In the genomic region with DNA sequence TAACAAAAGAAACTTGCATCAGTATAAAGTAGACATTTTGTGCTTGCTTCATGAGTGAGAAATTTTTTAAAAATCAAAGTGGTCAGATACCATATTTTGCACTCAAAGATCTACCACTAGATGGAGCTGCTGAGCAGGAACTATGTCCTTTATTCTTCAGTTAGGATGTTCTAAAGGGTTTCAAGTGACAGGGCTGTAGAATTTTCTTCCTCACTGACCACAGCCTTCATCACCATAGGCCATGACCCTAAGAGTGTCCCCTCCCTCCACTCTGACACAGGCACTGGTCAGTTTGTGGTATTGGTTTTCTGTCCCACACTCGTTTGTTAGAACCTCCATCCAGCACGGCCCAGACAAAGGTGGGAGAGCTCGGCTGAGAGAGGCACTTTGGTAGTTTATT, we compare ENCODE assay signal across 10 mouse cellular contexts. TPM values are rescaled to one million over a fixed set of nuclear protein-coding genes. Genes with fewer than 3 reads are reported as not detected.
DNase-seq lines count a peak whose midpoint lies in the region; ATAC-seq and TF ChIP-seq lines count a peak whose summit lies in the region.
"Had no signal": no experiment of that assay in that cellular context is flagged by ENCODE, and none has a peak within 500 bp of the region (broad histone marks: within the 10 kb centered on the region; RNA-seq: fewer than 3 reads in every experiment).

No protein-coding gene starts in this region.

- ATAC-seq in forebrain, embryonic 13.5 days: 0 out of 2 replicates have a peak, but pooled peaks have one; percentile 13
- no peak for ATAC-seq in forebrain, embryonic 12.5 days (ENCODE audit: low FRiP score)
- no peak for ATAC-seq in liver, embryonic 12.5 days
- peak; percentile 21; the same call in 1 of the 2 replicates for ATAC-seq in hindbrain, postnatal 0 days

- TF ChIP-seq CTCF in liver, adult 2 months (IDR thresholded peaks at IDR 0.05; ENCODE audit: low read depth, low read length): peak; percentile 29
- peak; percentile 81 for TF ChIP-seq CTCF in hindbrain, postnatal 0 days (IDR thresholded peaks at IDR 0.05; ENCODE audit: low read depth)

- H3K79me2 ChIP-seq in liver, adult 2 months (ENCODE audit: control insufficient read depth, insufficient read depth, low read length): no peaks in the 10 kb centered on the region

- TF ChIP-seq POLR2A in liver, adult 2 months (IDR thresholded peaks at IDR 0.05; ENCODE audit: extremely low read depth, insufficient read depth, low read length): no peak

- H3K4me3 ChIP-seq in forebrain, embryonic 13.5 days: no peak overlapping the region
- no peak overlapping the region for H3K4me3 ChIP-seq in forebrain, embryonic 12.5 days (replicated peaks)
- no peak overlapping the region for H3K4me3 ChIP-seq in liver, adult 2 months (ENCODE audit: insufficient read depth, low read depth, low read length)
- H3K4me3 ChIP-seq in liver, embryonic 12.5 days: no peak overlapping the region
- H3K4me3 ChIP-seq in hindbrain, postnatal 0 days (ENCODE audit: low read length): no peak overlapping the region

- H3K4me2 ChIP-seq in forebrain, embryonic 13.5 days: no peak overlapping the region
- no peak overlapping the region for H3K4me2 ChIP-seq in forebrain, embryonic 12.5 days
- H3K4me2 ChIP-seq in liver, embryonic 12.5 days: no peak overlapping the region
- no peak overlapping the region for H3K4me2 ChIP-seq in hindbrain, postnatal 0 days (ENCODE audit: low read depth, low read length)

- H3K27me3 ChIP-seq in forebrain, embryonic 13.5 days: no peaks in the 10 kb centered on the region
- H3K27me3 ChIP-seq in forebrain, embryonic 12.5 days: no peaks in the 10 kb centered on the region
- H3K27me3 ChIP-seq in liver, adult 2 months (ENCODE audit: control insufficient read depth, insufficient read depth, low read length): no peaks in the 10 kb centered on the region
- H3K27me3 ChIP-seq in liver, embryonic 12.5 days (replicated peaks): no peaks in the 10 kb centered on the region
- H3K27me3 ChIP-seq in hindbrain, postnatal 0 days (ENCODE audit: insufficient read depth, low read length): no peaks in the 10 kb centered on the region

- DNase-seq in liver, adult 2 months (ENCODE audit: extremely low read depth, low read depth, low spot score): peak; percentile 60
- DNase-seq in cerebellum, adult 9-10 months: peak; percentile 74
- peak; percentile 82 for DNase-seq in hindbrain, postnatal 0 days (ENCODE audit: low spot score)
- peak; percentile 27 for DNase-seq in neural tube, embryonic 10.5 days (ENCODE audit: extremely low spot score, low spot score)
- no peak for DNase-seq in frontal cortex, postnatal 10 days (ENCODE audit: low spot score in 2 of 2)

- H3K27ac ChIP-seq in forebrain, embryonic 13.5 days: no peak overlapping the region
- H3K27ac ChIP-seq in forebrain, embryonic 12.5 days: no peak overlapping the region
- no peak overlapping the region for H3K27ac ChIP-seq in liver, adult 2 months (replicated peaks; ENCODE audit: insufficient read depth, low read depth, low read length)
- H3K27ac ChIP-seq in liver, embryonic 12.5 days: no peak overlapping the region
- no peak overlapping the region for H3K27ac ChIP-seq in hindbrain, postnatal 0 days
- H3K27ac ChIP-seq: macrophage had no signal

- 75% methylated on average over 3 of the region's 3 CpGs for WGBS in forebrain, embryonic 13.5 days
- 70% methylated on average over 3 of the region's 3 CpGs for WGBS in forebrain, embryonic 12.5 days
- 88% methylated on average over 3 of the region's 3 CpGs for WGBS in liver, adult 2 months
- WGBS in liver, embryonic 12.5 days (ENCODE audit: insufficient replicate concordance): 69% methylated on average over 3 of the region's 3 CpGs
- 73% methylated on average over 3 of the region's 3 CpGs for WGBS in hindbrain, postnatal 0 days

- no peaks in the 10 kb centered on the region for H3K36me3 ChIP-seq in forebrain, embryonic 13.5 days (ENCODE audit: poor library complexity, severe bottlenecking)
- no peaks in the 10 kb centered on the region for H3K36me3 ChIP-seq in forebrain, embryonic 12.5 days (replicated peaks)
- no peaks in the 10 kb centered on the region for H3K36me3 ChIP-seq in liver, adult 2 months (ENCODE audit: control insufficient read depth, insufficient read depth, low read length)
- H3K36me3 ChIP-seq in liver, embryonic 12.5 days: no peaks in the 10 kb centered on the region
- no peaks in the 10 kb centered on the region for H3K36me3 ChIP-seq in hindbrain, postnatal 0 days (ENCODE audit: insufficient read depth, low read length)

- H3K4me1 ChIP-seq in forebrain, embryonic 13.5 days: no peaks in the 10 kb centered on the region
- no peaks in the 10 kb centered on the region for H3K4me1 ChIP-seq in forebrain, embryonic 12.5 days
- peaks cover 3% of the 10 kb centered on the region; the same call in 1 of the 2 replicates for H3K4me1 ChIP-seq in liver, adult 2 months (ENCODE audit: control insufficient read depth, insufficient read depth, low read length)
- H3K4me1 ChIP-seq in liver, embryonic 12.5 days: 0 out of 2 replicates have a peak, but pooled peaks cover 3% of the 10 kb centered on the region
- H3K4me1 ChIP-seq in hindbrain, postnatal 0 days (ENCODE audit: insufficient read depth, low read length): no peaks in the 10 kb centered on the region

- H3K9me3 ChIP-seq in forebrain, embryonic 13.5 days (replicated peaks): no peaks in the 10 kb centered on the region
- no peaks in the 10 kb centered on the region for H3K9me3 ChIP-seq in forebrain, embryonic 12.5 days
- no peaks in the 10 kb centered on the region for H3K9me3 ChIP-seq in liver, embryonic 12.5 days (replicated peaks)
- H3K9me3 ChIP-seq in hindbrain, postnatal 0 days (ENCODE audit: low read length): no peaks in the 10 kb centered on the region

- no peak overlapping the region for H3K9ac ChIP-seq in forebrain, embryonic 13.5 days
- H3K9ac ChIP-seq in forebrain, embryonic 12.5 days: no peak overlapping the region
- H3K9ac ChIP-seq in liver, adult 2 months (ENCODE audit: low read depth, low read length): no peak overlapping the region
- H3K9ac ChIP-seq in liver, embryonic 12.5 days: no peak overlapping the region
- no peak overlapping the region for H3K9ac ChIP-seq in hindbrain, postnatal 0 days (replicated peaks; ENCODE audit: low read length)

RNA-seq across cellular contexts. Expression of gene Gm45021, which starts 7.4 kb away (rescaled TPM):
- not detected in 2 replicates for polyA plus RNA-seq in forebrain, embryonic 13.5 days (2015; fragmentation: Nextera tagmentation; extraction: Ambion mirVana)
- not detected in 2 replicates for polyA plus RNA-seq in forebrain, embryonic 12.5 days (2016; fragmentation: Nextera tagmentation; extraction: Ambion mirVana)
- not detected in 2 replicates for total RNA-seq in liver, adult 2 months (2014; rRNA removed)
- polyA plus RNA-seq in liver, adult 2 months (2012; rRNA removed): not detected in 2 replicates
- 0.44 TPM in 1 of 2 replicates, not detected in the other for polyA plus RNA-seq in liver, embryonic 12.5 days (2016; fragmentation: Nextera tagmentation; extraction: Ambion mirVana)
- not detected in 2 replicates for total RNA-seq in hindbrain, postnatal 0 days (2014; rRNA removed)
- polyA plus RNA-seq in hindbrain, postnatal 0 days (2015; fragmentation: Nextera tagmentation; extraction: Ambion mirVana): not detected in 2 replicates
- total RNA-seq: gastrocnemius, postnatal 4 days had no signal
- polyA plus RNA-seq: macrophage had no signal

RNA-seq across cellular contexts. Expression of gene Rarres2, which starts 9.4 kb away (rescaled TPM):
- polyA plus RNA-seq in forebrain, embryonic 13.5 days (2015; fragmentation: Nextera tagmentation; extraction: Ambion mirVana): 1.8 and 2.5 TPM in 2 replicates
- 0.74 and 1.2 TPM in 2 replicates for polyA plus RNA-seq in forebrain, embryonic 12.5 days (2016; fragmentation: Nextera tagmentation; extraction: Ambion mirVana)
- total RNA-seq in liver, adult 2 months (2014; rRNA removed): 1,102 and 1,282 TPM in 2 replicates
- 1,074 and 1,160 TPM in 2 replicates for polyA plus RNA-seq in liver, adult 2 months (2012; rRNA removed)
- 6.1 and 6.8 TPM in 2 replicates for polyA plus RNA-seq in liver, embryonic 12.5 days (2016; fragmentation: Nextera tagmentation; extraction: Ambion mirVana)
- total RNA-seq in hindbrain, postnatal 0 days (2014; rRNA removed): 2.7 and 4.3 TPM in 2 replicates
- polyA plus RNA-seq in hindbrain, postnatal 0 days (2015; fragmentation: Nextera tagmentation; extraction: Ambion mirVana): 10.0 and 10.4 TPM in 2 replicates
- polyA plus RNA-seq: macrophage had no signal

RNA-seq across cellular contexts. Expression of gene Repin1, which starts 11.6 kb away (rescaled TPM):
- 35.8 and 38.8 TPM in 2 replicates for polyA plus RNA-seq in forebrain, embryonic 13.5 days (2015; fragmentation: Nextera tagmentation; extraction: Ambion mirVana)
- polyA plus RNA-seq in forebrain, embryonic 12.5 days (2016; fragmentation: Nextera tagmentation; extraction: Ambion mirVana): 46.7 and 50.0 TPM in 2 replicates
- total RNA-seq in liver, adult 2 months (2014; rRNA removed): 31.1 and 47.2 TPM in 2 replicates
- 73.6 and 74.7 TPM in 2 replicates for polyA plus RNA-seq in liver, adult 2 months (2012; rRNA removed)
- polyA plus RNA-seq in liver, embryonic 12.5 days (2016; fragmentation: Nextera tagmentation; extraction: Ambion mirVana): 11.8 and 13.2 TPM in 2 replicates
- 83.1 and 86.9 TPM in 2 replicates for total RNA-seq in hindbrain, postnatal 0 days (2014; rRNA removed)
- 40.6 and 41.2 TPM in 2 replicates for polyA plus RNA-seq in hindbrain, postnatal 0 days (2015; fragmentation: Nextera tagmentation; extraction: Ambion mirVana)

RNA-seq across cellular contexts. Expression of gene Gm44965, which starts 11.7 kb away (rescaled TPM):
- polyA plus RNA-seq in forebrain, embryonic 13.5 days (2015; fragmentation: Nextera tagmentation; extraction: Ambion mirVana): 1.7 TPM in 1 of 2 replicates, not detected in the other
- polyA plus RNA-seq in forebrain, embryonic 12.5 days (2016; fragmentation: Nextera tagmentation; extraction: Ambion mirVana): not detected in 2 replicates
- total RNA-seq in liver, adult 2 months (2014; rRNA removed): not detected in 2 replicates
- not detected in 2 replicates for polyA plus RNA-seq in liver, adult 2 months (2012; rRNA removed)
- polyA plus RNA-seq in liver, embryonic 12.5 days (2016; fragmentation: Nextera tagmentation; extraction: Ambion mirVana): not detected in 2 replicates
- not detected in 2 replicates for total RNA-seq in hindbrain, postnatal 0 days (2014; rRNA removed)
- 0.54 TPM in 1 of 2 replicates, not detected in the other for polyA plus RNA-seq in hindbrain, postnatal 0 days (2015; fragmentation: Nextera tagmentation; extraction: Ambion mirVana)
- polyA plus RNA-seq: macrophage had no signal

RNA-seq across cellular contexts. Expression of gene Zfp775, which starts 19.8 kb away (rescaled TPM):
- polyA plus RNA-seq in forebrain, embryonic 13.5 days (2015; fragmentation: Nextera tagmentation; extraction: Ambion mirVana): 13.4 and 13.8 TPM in 2 replicates
- 13.4 and 14.9 TPM in 2 replicates for polyA plus RNA-seq in forebrain, embryonic 12.5 days (2016; fragmentation: Nextera tagmentation; extraction: Ambion mirVana)
- 0.83 and 1.5 TPM in 2 replicates for total RNA-seq in liver, adult 2 months (2014; rRNA removed)
- 2.0 and 2.4 TPM in 2 replicates for polyA plus RNA-seq in liver, adult 2 months (2012; rRNA removed)
- polyA plus RNA-seq in liver, embryonic 12.5 days (2016; fragmentation: Nextera tagmentation; extraction: Ambion mirVana): 2.0 and 2.2 TPM in 2 replicates
- 11.6 and 13.5 TPM in 2 replicates for total RNA-seq in hindbrain, postnatal 0 days (2014; rRNA removed)
- polyA plus RNA-seq in hindbrain, postnatal 0 days (2015; fragmentation: Nextera tagmentation; extraction: Ambion mirVana): 7.2 and 8.8 TPM in 2 replicates

Comparison
In these comparisons a context has a peak if more than half of its experiments do, and no peak if none do; other contexts are left out.
1. ATAC-seq: peak in forebrain, embryonic 13.5 days (single experiment) and hindbrain, postnatal 0 days (single experiment); none in forebrain, embryonic 12.5 days (single experiment) and liver, embryonic 12.5 days (single experiment).
2. RNA of gene Rarres2, which starts 9.4 kb away (polyA plus RNA-seq): 1,074 to 1,160 TPM in liver, adult 2 months; 10.0 to 10.4 TPM in hindbrain, postnatal 0 days, 6.1 to 6.8 TPM in liver, embryonic 12.5 days, 1.8 to 2.5 TPM in forebrain, embryonic 13.5 days and 0.74 to 1.2 TPM in forebrain, embryonic 12.5 days; every median in the first group is over 10 times any median in the second.
3. DNase-seq: peak in liver, adult 2 months (single experiment), cerebellum, adult 9-10 months (single experiment), hindbrain, postnatal 0 days (single experiment) and neural tube, embryonic 10.5 days (single experiment); none in frontal cortex, postnatal 10 days (0 of 2).